Mouse (Mus musculus): ENCODE results near the gene Ifngr2. TPM values are rescaled to one million over a fixed set of nuclear protein-coding genes. Genes with fewer than 3 reads are reported as not detected.

Gene Ifngr2
- total and polyA plus RNA-seq, 2 experiments = 7.3 to 8.2 TPM

DNA sequence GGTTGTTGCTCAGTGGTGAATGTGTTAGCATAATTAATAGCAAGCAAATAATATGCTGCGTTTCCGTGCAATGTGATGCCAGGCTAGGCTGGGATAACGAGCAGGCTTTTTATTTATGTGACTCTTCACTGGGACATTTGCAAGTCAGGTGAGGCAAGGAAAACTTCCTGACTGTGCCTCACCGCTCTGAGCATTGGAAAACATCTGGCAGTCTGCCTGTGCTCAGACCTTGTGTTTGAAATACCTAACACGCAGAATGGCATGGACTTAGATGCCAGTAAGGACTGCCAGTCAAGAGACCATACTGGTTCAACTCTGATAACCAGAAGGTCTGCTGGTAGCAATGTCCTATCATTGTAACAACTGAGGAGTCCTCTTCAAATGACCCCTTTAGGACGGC lies 58.3 kb downstream of the Ifngr2 start:
- Histone ChIP-seq H3K9ac (ENCODE audit: low read depth, low read length) (no peak overlapping the region), H3K27me3 (ENCODE audit: control insufficient read depth, insufficient read depth, low read length) (no peaks in the 10 kb centered on the region; the same call in 1 of the 2 replicates), H3K36me3 (ENCODE audit: control insufficient read depth, insufficient read depth, low read length) (no peaks in the 10 kb centered on the region), H3K4me3 (ENCODE audit: insufficient read depth, low read depth, low read length) (no peak overlapping the region), H3K79me2 (ENCODE audit: control insufficient read depth, insufficient read depth, low read length) (no peaks in the 10 kb centered on the region), H3K4me1 (ENCODE audit: control insufficient read depth, insufficient read depth, low read length) (no peaks in the 10 kb centered on the region), H3K27ac (replicated peaks; ENCODE audit: insufficient read depth, low read depth, low read length) (no peak overlapping the region)
- 77% methylated on average over 6 of the region's 6 CpGs for WGBS
- DNase-seq (ENCODE audit: extremely low read depth, low read depth, low spot score) = no peak
- TF ChIP-seq POLR2A (IDR thresholded peaks at IDR 0.05; ENCODE audit: extremely low read depth, insufficient read depth, low read length) = no peak
- TF ChIP-seq CTCF (IDR thresholded peaks at IDR 0.05; ENCODE audit: low read depth, low read length) = no peak

DNA sequence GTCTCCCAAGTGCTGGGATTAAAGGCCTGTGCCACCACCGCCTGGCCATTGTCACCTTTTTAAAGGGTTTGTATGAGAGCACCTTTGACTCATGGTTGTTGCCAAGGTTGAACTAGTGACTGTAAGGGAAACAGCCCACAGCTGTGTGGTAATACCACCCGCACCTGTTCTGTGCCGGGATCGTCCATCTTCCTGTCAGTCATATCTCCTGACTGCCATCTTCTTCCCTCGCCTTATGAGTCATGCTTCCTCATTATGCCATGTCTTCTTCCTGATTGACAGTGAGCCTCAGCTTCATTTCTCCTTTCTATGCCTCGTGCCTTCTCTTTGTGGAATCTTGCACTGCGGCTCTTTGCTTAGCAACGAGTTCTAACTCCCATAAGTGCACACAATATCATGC lies 60.1 kb downstream of the Ifngr2 start:
- DNase-seq (ENCODE audit: extremely low read depth, low read depth, low spot score) = peak; percentile 23
- TF ChIP-seq POLR2A (IDR thresholded peaks at IDR 0.05; ENCODE audit: extremely low read depth, insufficient read depth, low read length) = no peak
- no peak for TF ChIP-seq CTCF (IDR thresholded peaks at IDR 0.05; ENCODE audit: low read depth, low read length)

DNA sequence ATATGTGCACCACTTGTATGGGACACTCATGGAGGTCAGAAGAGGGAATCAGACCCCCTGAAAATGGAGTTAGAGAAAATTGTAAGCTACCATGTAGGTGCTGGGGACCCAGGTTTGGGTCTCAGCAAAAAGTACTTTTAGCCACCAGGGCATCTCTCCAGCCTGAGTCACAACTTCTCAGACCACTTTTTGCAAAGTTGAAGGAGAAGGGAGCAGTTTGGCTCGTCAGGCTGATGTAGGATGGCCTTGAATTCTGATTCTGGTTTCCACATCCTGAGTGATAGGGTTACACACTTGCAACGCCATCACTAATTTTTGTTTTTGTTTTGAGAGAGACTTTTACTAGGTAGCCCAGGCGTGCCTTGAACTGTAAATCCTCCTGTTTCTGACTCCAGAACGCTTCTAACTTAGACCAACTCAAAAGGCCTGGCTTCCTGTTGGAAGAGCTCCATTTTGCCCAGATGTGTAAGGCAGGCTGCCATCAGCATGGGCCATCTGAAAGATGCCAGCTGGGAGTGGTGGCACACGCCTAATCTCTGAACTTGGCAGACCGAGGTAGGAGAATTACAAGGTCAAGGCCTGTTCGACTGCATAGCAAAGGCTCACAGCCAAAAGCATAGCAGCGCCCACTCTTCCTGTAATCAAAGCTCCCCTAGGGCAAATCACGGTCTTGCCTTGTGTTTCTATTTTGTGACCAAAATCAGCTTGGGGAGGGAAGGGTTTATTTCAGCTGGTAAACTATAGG lies 62.8 kb downstream of the Ifngr2 start:
- no peaks in the 10 kb centered on the region for H3K36me3 ChIP-seq (ENCODE audit: control insufficient read depth, insufficient read depth, low read length)
- no peak overlapping the region for H3K4me3 ChIP-seq (ENCODE audit: insufficient read depth, low read depth, low read length)
- peak; percentile 21 for DNase-seq (ENCODE audit: extremely low read depth, low read depth, low spot score)
- H3K9ac ChIP-seq (ENCODE audit: low read depth, low read length) = no peak overlapping the region
- no peaks in the 10 kb centered on the region for H3K27me3 ChIP-seq (ENCODE audit: control insufficient read depth, insufficient read depth, low read length)
- no peaks in the 10 kb centered on the region for H3K4me1 ChIP-seq (ENCODE audit: control insufficient read depth, insufficient read depth, low read length)
- no peak overlapping the region for H3K27ac ChIP-seq (replicated peaks; ENCODE audit: insufficient read depth, low read depth, low read length)
- 47% methylated on average over 9 of the region's 9 CpGs for WGBS
- no peaks in the 10 kb centered on the region for H3K79me2 ChIP-seq (ENCODE audit: control insufficient read depth, insufficient read depth, low read length)
- no peak for TF ChIP-seq CTCF (IDR thresholded peaks at IDR 0.05; ENCODE audit: low read depth, low read length)
- TF ChIP-seq POLR2A (IDR thresholded peaks at IDR 0.05; ENCODE audit: extremely low read depth, insufficient read depth, low read length) = no peak

More for the DNA sequence above, 60.1 kb downstream of the Ifngr2 start:
- H3K9ac ChIP-seq (ENCODE audit: low read depth, low read length) = no peak overlapping the region
- H3K27ac ChIP-seq (replicated peaks; ENCODE audit: insufficient read depth, low read depth, low read length) = no peak overlapping the region
- no peak overlapping the region for H3K4me3 ChIP-seq (ENCODE audit: insufficient read depth, low read depth, low read length)
- H3K79me2 ChIP-seq (ENCODE audit: control insufficient read depth, insufficient read depth, low read length) = no peaks in the 10 kb centered on the region
- H3K27me3 ChIP-seq (ENCODE audit: control insufficient read depth, insufficient read depth, low read length) = no peaks in the 10 kb centered on the region; the same call in 1 of the 2 replicates
- 81% methylated on average over 8 of the region's 8 CpGs for WGBS
- H3K4me1 ChIP-seq (ENCODE audit: control insufficient read depth, insufficient read depth, low read length) = no peaks in the 10 kb centered on the region
- no peaks in the 10 kb centered on the region for H3K36me3 ChIP-seq (ENCODE audit: control insufficient read depth, insufficient read depth, low read length)

DNA sequence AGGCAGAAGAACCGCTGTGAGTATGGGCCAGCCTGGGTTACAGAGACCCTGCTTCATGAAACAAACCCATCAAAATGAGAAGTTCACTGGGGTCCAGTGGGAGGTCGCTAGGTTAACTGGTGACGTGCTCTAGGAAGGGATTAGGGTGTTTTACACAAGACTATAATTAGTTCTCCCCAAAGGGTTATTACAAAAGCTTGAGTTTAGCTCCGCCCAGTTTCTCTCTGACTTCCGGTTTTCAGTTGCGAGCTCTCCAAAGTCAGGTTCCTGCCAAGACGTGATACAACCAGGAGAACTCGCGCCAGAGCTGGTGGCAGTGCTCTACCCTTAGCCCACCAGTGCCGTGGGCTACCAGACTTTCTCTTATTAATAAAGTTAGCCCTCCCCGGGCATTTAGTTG lies 64.4 kb downstream of the Ifngr2 start:
- 62% methylated on average over 11 of the region's 11 CpGs for WGBS

DNA sequence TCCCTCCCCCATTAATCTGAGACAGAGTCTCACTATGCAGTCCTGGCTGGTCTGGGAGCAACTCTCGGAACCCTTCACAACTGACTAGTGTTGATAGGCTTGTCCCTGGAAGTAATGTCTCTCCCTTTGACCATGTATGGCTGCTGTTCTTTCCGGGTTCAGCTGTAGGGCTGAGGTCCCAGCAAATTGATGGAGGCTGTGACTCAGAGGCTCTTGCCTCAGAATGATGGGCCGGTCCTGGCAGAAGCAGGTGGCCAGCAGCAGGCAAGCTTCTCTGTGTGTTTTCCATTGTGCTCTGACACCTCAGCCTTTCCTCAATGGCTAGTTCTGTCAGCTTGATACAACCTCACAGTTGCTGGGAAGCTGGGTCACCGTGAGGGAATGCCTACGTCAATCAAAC lies 65.7 kb downstream of the Ifngr2 start:
- Histone ChIP-seq H3K79me2 (ENCODE audit: control insufficient read depth, insufficient read depth, low read length) (no peaks in the 10 kb centered on the region), H3K36me3 (ENCODE audit: control insufficient read depth, insufficient read depth, low read length) (no peaks in the 10 kb centered on the region), H3K27me3 (ENCODE audit: control insufficient read depth, insufficient read depth, low read length) (no peaks in the 10 kb centered on the region), H3K4me1 (ENCODE audit: control insufficient read depth, insufficient read depth, low read length) (no peaks in the 10 kb centered on the region), H3K27ac (replicated peaks; ENCODE audit: insufficient read depth, low read depth, low read length) (no peak overlapping the region), H3K4me3 (ENCODE audit: insufficient read depth, low read depth, low read length) (no peak overlapping the region), H3K9ac (ENCODE audit: low read depth, low read length) (no peak overlapping the region)
- TF ChIP-seq POLR2A (IDR thresholded peaks at IDR 0.05; ENCODE audit: extremely low read depth, insufficient read depth, low read length) = no peak
- TF ChIP-seq CTCF (IDR thresholded peaks at IDR 0.05; ENCODE audit: low read depth, low read length) = no peak
- 91% methylated on average over 5 of the region's 5 CpGs for WGBS
- DNase-seq (ENCODE audit: extremely low read depth, low read depth, low spot score) = no peak

More for the DNA sequence above, 64.4 kb downstream of the Ifngr2 start:
- Histone ChIP-seq H3K36me3 (ENCODE audit: control insufficient read depth, insufficient read depth, low read length) (no peaks in the 10 kb centered on the region), H3K4me3 (ENCODE audit: insufficient read depth, low read depth, low read length) (no peak overlapping the region), H3K9ac (ENCODE audit: low read depth, low read length) (no peak overlapping the region), H3K79me2 (ENCODE audit: control insufficient read depth, insufficient read depth, low read length) (no peaks in the 10 kb centered on the region), H3K27me3 (ENCODE audit: control insufficient read depth, insufficient read depth, low read length) (no peaks in the 10 kb centered on the region), H3K27ac (replicated peaks; ENCODE audit: insufficient read depth, low read depth, low read length) (no peak overlapping the region), H3K4me1 (ENCODE audit: control insufficient read depth, insufficient read depth, low read length) (no peaks in the 10 kb centered on the region)
- DNase-seq (ENCODE audit: extremely low read depth, low read depth, low spot score) = peak; percentile 25
- TF ChIP-seq CTCF (IDR thresholded peaks at IDR 0.05; ENCODE audit: low read depth, low read length) (no peak), POLR2A (IDR thresholded peaks at IDR 0.05; ENCODE audit: extremely low read depth, insufficient read depth, low read length) (no peak)

DNA sequence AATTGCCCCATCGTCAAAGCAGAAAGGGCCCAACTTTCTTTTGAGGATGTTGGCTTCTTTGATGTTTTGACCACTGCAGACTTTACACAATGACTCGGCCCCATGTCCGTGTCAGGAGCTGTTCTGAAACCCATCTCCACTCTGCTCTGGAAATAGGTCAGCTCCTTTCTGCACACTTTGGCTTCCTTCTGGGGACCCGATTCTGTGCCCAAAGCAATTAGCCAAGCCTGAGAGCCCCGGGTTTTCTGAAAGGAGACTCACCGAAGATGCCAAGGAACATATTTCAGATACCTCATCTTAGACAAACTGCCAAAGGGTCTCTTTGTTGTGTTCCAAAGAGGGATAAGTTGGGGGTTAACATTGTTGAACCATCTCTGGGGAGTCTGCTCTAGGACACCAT lies 67.7 kb downstream of the Ifngr2 start:
- H3K79me2 ChIP-seq (ENCODE audit: control insufficient read depth, insufficient read depth, low read length) = peaks cover 3% of the 10 kb centered on the region; the same call in 1 of the 2 replicates
- no peaks in the 10 kb centered on the region for H3K27me3 ChIP-seq (ENCODE audit: control insufficient read depth, insufficient read depth, low read length)
- WGBS = 89% methylated on average over 6 of the region's 6 CpGs
- no peak overlapping the region for H3K4me3 ChIP-seq (ENCODE audit: insufficient read depth, low read depth, low read length)
- no peaks in the 10 kb centered on the region for H3K36me3 ChIP-seq (ENCODE audit: control insufficient read depth, insufficient read depth, low read length)
- H3K4me1 ChIP-seq (ENCODE audit: control insufficient read depth, insufficient read depth, low read length) = peaks cover 4% of the 10 kb centered on the region; the same call in 1 of the 2 replicates
- DNase-seq (ENCODE audit: extremely low read depth, low read depth, low spot score) = no peak
- H3K9ac ChIP-seq (ENCODE audit: low read depth, low read length) = no peak overlapping the region
- TF ChIP-seq CTCF (IDR thresholded peaks at IDR 0.05; ENCODE audit: low read depth, low read length) = no peak
- no peak overlapping the region for H3K27ac ChIP-seq (replicated peaks; ENCODE audit: insufficient read depth, low read depth, low read length)

Other genes starting within 250 kb of the Ifngr2 start
- gene Ifnar2, start 174.3 kb upstream of the Ifngr2 start, total RNA-seq (2014; rRNA removed) = 69.1 and 84.2 TPM in 2 replicates
- gene Ifnar2, start 174.3 kb upstream of the Ifngr2 start, polyA plus RNA-seq (2012; rRNA removed) = 115 and 144 TPM in 2 replicates
- gene Gm21970, start 155.4 kb upstream of the Ifngr2 start, total RNA-seq (2014; rRNA removed) = 0.83 TPM in 1 of 2 replicates, not detected in the other
- not detected in 2 replicates for gene Gm21970, start 155.4 kb upstream of the Ifngr2 start, polyA plus RNA-seq (2012; rRNA removed)
- gene Il10rb, start 140.9 kb upstream of the Ifngr2 start, total RNA-seq (2014; rRNA removed) = 7.3 and 9.5 TPM in 2 replicates
- 5.0 and 5.1 TPM in 2 replicates for gene Il10rb, start 140.9 kb upstream of the Ifngr2 start, polyA plus RNA-seq (2012; rRNA removed)
- 26.4 and 28.3 TPM in 2 replicates for gene Ifnar1, start 61.8 kb upstream of the Ifngr2 start, total RNA-seq (2014; rRNA removed)
- gene Ifnar1, start 61.8 kb upstream of the Ifngr2 start, polyA plus RNA-seq (2012; rRNA removed) = 11.9 and 14.0 TPM in 2 replicates
- gene Tmem50b, start 50.7 kb downstream of the Ifngr2 start, total RNA-seq (2014; rRNA removed) = 3.0 and 3.4 TPM in 2 replicates
- 4.9 and 6.2 TPM in 2 replicates for gene Tmem50b, start 50.7 kb downstream of the Ifngr2 start, polyA plus RNA-seq (2012; rRNA removed)
- gene Dnajc28, start 72.0 kb downstream of the Ifngr2 start, total RNA-seq (2014; rRNA removed) = 8.9 and 11.3 TPM in 2 replicates
- gene Dnajc28, start 72.0 kb downstream of the Ifngr2 start, polyA plus RNA-seq (2012; rRNA removed) = 1.9 and 2.2 TPM in 2 replicates
- 25.0 and 34.4 TPM in 2 replicates for gene Gart, start 99.9 kb downstream of the Ifngr2 start, total RNA-seq (2014; rRNA removed)
- 21.3 and 23.9 TPM in 2 replicates for gene Gart, start 99.9 kb downstream of the Ifngr2 start, polyA plus RNA-seq (2012; rRNA removed)
- gene Son, start 100.4 kb downstream of the Ifngr2 start, total RNA-seq (2014; rRNA removed) = 106 and 111 TPM in 2 replicates
- 38.0 and 59.5 TPM in 2 replicates for gene Son, start 100.4 kb downstream of the Ifngr2 start, polyA plus RNA-seq (2012; rRNA removed)
- 2.3 and 3.0 TPM in 2 replicates for gene Donson, start 141.7 kb downstream of the Ifngr2 start, total RNA-seq (2014; rRNA removed)
- 1.6 and 2.9 TPM in 2 replicates for gene Donson, start 141.7 kb downstream of the Ifngr2 start, polyA plus RNA-seq (2012; rRNA removed)
- gene Cryzl1, start 181.9 kb downstream of the Ifngr2 start, total RNA-seq (2014; rRNA removed) = 23.1 and 24.6 TPM in 2 replicates
- 9.6 and 10.1 TPM in 2 replicates for gene Cryzl1, start 181.9 kb downstream of the Ifngr2 start, polyA plus RNA-seq (2012; rRNA removed)
- gene Itsn1, start 182.2 kb downstream of the Ifngr2 start, total RNA-seq (2014; rRNA removed) = 13.6 and 16.5 TPM in 2 replicates
- gene Itsn1, start 182.2 kb downstream of the Ifngr2 start, polyA plus RNA-seq (2012; rRNA removed) = 14.4 and 16.3 TPM in 2 replicates

Measured in liver, adult 2 months (tissue).